Mouse (Mus musculus) CD4-positive, CD25-positive, alpha-beta regulatory T cell, adult 2 months (primary cell): ENCODE data around the gene B430306N03Rik.

Experiments used
- DNase-seq: peaks from one replicate; pipeline ENCODE4 v3.0.0-alpha.2; 2012; ENCODE audit warnings: low read depth, low spot score

B430306N03Rik gene

DNA sequence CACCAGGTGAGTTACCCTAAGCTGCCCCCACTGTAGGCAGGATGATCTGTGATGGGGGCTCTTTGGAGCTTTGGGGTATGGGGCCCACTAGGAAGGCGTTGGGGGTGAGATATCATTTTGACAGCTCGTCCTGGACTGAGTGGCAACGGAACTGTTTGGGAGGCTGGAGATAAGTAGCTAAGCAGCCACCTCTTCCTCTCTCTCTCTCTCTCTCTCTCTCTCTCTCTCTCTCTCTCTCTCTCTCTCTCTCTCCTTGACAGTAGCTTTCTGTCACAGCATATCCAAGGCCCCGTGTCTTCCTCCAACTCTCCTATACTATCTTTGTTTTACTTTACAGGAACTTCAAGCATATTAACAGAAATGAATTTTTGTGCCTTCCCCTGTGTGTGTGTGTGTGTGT is 44.5 kb downstream of the B430306N03Rik start:
- DNase-seq: no peak

DNA sequence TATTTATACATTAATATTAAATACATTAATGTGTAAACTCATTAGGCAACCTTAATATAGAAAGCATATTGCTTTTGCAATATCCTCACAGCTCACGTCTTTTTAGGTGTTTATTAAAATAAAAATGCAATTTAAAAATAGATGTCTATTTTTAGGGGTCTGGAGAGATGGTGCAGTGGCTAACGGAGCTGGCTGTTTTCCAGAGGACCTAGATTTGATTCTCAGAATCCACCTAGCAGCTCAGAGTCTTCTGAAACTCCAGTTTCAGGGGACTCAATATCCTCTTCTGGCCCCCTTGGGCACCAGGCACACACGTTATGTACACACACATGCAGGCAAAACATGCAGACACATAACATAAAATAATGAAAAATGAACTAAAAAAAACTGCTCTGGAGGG is 46.4 kb downstream of the B430306N03Rik start:
- DNase-seq: no peak

DNA sequence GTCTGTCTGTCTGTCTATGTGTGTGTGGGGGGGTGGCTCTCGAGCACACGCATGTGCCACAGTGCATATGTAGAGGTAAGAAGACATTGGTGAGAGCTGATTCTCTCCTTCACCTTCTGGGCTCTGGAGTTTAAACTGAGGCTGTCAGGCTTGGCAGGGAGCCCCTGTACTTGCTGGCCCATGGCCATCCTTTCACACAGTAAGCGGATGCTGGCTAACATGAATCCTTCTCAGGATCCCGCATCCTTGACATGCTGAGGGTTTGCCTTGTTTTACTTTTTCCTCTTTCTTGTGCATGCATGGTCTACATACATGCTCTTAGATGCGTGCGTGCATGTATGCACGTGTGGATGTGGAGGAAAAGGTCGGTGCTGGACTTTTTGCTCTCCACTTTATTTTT is 47.0 kb downstream of the B430306N03Rik start:
- DNase-seq: no peak

DNA sequence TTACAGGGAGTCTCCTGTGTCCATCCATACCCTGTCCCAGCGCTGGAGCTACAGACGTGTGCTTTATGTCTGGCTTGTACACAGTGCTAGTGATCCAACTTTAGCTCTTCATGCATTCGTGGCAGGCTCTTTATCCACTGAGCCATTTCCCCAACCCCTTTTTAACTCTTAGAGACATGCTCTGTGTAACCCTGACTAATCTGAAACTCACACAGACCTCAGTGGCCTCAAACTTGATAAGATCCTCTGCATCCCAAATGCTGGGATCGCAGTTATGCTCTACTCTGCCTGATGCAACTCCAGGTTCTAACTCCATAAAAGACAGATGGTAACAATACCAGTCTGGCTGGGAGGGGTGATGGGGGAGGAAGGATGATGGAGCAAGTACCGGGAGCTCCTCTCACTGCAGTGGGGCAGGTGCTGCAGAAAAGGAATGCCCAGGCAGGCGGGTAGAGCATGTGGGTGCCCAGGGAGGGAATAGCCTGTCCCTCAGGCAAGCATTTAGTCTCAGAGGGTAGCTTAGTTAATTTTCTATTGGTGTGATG is 47.6 kb downstream of the B430306N03Rik start:
- DNase-seq: no peak

DNA sequence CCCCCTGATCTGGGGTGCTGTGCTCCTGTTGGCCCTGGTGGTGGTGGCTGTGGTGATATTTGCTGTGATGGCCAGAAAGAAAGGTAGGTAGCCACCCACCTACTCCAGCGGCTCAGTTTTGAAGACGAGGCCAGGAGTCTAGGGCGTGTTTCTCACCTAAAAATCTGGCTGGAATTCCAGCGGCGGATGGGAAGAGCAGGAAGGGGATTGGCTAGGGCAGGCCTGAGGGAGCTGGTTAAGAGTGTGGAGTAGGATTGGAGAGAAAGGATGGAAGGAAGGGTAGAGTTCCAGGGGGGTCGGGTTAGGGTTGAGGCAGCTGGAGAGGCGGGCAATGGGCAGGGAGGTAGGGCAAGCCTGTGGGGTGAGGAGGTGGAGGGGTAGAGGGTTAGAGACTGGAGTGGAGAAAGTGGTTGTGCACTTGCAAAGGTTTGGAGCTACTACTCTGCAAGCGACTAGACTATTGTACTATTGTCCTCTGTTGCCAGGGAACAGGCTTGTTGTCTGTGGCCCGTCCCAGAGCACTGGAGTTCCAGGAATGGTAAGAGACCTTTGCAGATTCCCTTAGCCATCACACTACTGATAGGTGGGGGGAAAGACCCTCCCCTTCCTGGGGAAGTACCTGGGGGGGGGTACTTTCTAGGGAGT is 49.7 kb downstream of the B430306N03Rik start:
- no peak for DNase-seq

DNA sequence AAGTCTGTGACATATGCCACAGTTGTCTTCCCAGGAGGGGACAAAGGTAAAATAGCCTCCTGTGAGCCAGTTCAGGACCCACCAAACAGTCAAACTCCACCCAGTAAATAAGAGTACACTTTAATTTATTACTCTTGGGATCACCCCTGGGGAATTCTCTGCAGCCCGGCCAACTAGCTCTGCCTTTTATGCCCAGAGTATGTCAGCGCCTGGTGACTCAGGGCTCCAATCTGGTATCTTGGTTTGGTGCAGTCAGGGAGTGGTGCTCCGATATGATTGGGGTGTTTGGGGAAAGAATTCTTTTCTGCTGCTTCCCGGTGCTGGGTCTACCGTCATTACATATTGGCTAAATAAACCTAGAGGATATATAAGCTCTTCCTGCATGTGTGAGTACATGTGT is 50.9 kb downstream of the B430306N03Rik start:
- DNase-seq: no peak

DNA sequence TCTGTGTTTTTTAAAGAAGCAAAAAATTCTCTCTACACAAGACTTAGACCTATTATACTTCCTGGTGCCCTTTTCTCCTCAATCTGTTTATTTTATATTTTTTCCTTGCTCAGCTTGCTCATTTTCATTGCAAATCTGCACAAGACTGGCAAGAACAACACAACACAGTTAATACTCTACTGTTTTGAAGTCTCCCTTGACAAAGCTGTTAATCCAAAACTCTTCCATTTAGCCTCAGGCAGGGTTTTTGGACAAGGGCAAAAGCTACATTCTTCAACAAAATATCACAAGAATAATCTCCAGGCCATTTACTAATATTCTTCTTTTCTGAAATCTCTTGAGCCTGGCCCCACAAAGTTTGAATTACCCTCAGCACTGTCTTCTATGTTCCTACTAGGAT is 55.7 kb downstream of the B430306N03Rik start:
- DNase-seq: no peak

DNA sequence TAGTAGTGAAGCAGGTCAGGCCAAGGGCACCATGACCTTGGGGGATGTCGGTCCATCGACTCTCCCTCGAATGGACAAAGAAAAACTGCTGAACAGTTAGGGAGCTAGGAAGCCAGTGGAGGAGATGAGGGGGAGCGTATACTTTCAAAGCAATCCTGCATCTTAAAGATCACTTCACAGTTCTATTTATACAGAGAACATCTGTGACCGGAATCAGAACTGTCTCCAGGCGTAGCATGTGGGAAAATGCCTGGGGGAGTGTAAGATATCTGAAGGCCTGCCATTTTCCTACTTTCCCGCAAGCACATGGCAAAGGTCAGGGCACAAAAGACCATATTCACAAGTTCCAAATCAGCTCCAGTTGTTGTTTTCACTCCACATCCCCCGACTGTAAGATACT is 57.0 kb downstream of the B430306N03Rik start:
- no peak for DNase-seq

DNA sequence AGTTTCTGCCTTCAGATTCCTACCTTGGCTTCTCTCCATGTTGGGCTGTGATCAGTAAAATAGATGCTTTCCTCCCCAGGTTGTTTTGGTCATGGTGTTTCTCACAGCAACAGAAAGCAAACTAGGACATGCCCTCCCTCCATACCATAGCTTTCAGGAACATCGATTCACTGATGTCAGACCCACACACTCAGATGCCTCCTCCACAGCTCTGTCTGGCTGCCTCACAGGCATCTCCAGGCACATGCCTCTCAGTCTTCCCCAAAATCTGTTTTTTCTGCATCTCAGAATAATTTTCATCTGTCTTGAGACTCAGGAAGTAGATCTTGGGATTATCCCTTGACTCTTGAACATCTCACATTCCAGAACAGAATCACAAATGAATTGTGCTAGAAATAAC is 60.2 kb downstream of the B430306N03Rik start:
- DNase-seq: no peak
